Mouse (Mus musculus): ENCODE results near the gene C1qtnf9.

DNA sequence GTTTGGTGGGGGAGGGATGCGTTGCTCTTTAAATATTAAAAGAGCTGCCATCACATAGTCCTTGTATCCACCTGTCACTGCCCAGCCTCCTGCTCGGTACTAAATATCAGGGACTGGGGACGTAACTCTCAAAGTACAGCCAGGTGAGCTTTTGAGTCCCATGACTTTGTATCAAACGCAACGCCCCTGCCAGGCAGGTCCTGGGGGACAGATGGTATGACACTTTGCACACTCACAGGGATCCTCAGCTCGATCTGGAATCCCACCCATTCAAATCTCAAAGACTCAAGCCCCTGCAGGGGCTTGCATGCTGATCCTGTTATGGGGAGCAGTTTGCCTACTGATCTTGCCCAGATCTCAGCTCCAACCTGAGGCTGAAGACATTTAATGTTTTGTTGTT, 2.7 kb downstream of the C1qtnf9 start:
- no peak for TF ChIP-seq POLR2A (IDR thresholded peaks at IDR 0.05; ENCODE audit: borderline replicate concordance, insufficient read depth, low read length)
- no peak for TF ChIP-seq CTCF (IDR thresholded peaks at IDR 0.05; ENCODE audit: borderline replicate concordance, insufficient read depth, low read depth, low read length)

Measured in cerebellum, adult 2 months (tissue).